In genomic region chr3:40938189-40938588, GRCm38 (mm10) we compare ENCODE assay signal across 26 mouse cellular contexts. TPM values are rescaled to one million over a fixed set of nuclear protein-coding genes. Genes with fewer than 3 reads are reported as not detected.
A peak's percentile ranks its signal among the peaks of the same experiment; 100 is the strongest.
DNase-seq lines count a peak whose midpoint lies in the region; ATAC-seq and TF ChIP-seq lines count a peak whose summit lies in the region.
"Had no signal": no experiment of that assay in that cellular context is flagged by ENCODE, and none has a peak within 500 bp of the region (broad histone marks: within the 10 kb centered on the region; RNA-seq: fewer than 3 reads in every experiment).

No protein-coding gene starts in this region.

- no peaks in the 10 kb centered on the region for H3K4me1 ChIP-seq in heart, adult 2 months (ENCODE audit: control insufficient read depth, insufficient read depth, low read length)
- H3K4me1 ChIP-seq in hindbrain, embryonic 12.5 days = no peaks in the 10 kb centered on the region
- H3K4me1 ChIP-seq: embryonic facial prominence, embryonic 13.5 days; embryonic facial prominence, embryonic 15.5 days; forebrain, embryonic 10.5 days; forebrain, embryonic 13.5 days; forebrain, embryonic 15.5 days had no signal

- H3K27ac ChIP-seq in heart, adult 2 months = no peak overlapping the region
- no peak overlapping the region for H3K27ac ChIP-seq in hindbrain, embryonic 12.5 days
- H3K27ac ChIP-seq: embryonic facial prominence, embryonic 13.5 days; embryonic facial prominence, embryonic 15.5 days; forebrain, embryonic 10.5 days; forebrain, embryonic 13.5 days; forebrain, embryonic 15.5 days had no signal

- no peak overlapping the region for H3ac ChIP-seq in C2C12 (ENCODE audit: control insufficient read depth, insufficient read length, low read depth)

- intact Hi-C loops in heart, adult 2 months (cut with DNase I) = no loop called here

- no peaks in the 10 kb centered on the region for H3K79me3 ChIP-seq in C2C12 (ENCODE audit: low read depth)

- TF ChIP-seq CTCF in heart, adult 2 months (IDR thresholded peaks at IDR 0.05) = no peak
- no peak for TF ChIP-seq CTCF in C2C12 (IDR thresholded peaks at IDR 0.05; ENCODE audit: control insufficient read depth, insufficient read depth, insufficient read length)

- no peak for ATAC-seq in hindbrain, embryonic 12.5 days (ENCODE audit: low FRiP score)
- ATAC-seq: forebrain, embryonic 13.5 days; forebrain, embryonic 15.5 days; forebrain, postnatal 0 days had no signal

- 72% methylated on average over 5 of the region's 5 CpGs for WGBS in heart, adult 2 months
- WGBS in hindbrain, embryonic 12.5 days = 91% methylated on average over 5 of the region's 5 CpGs

- no peak overlapping the region for H3K4me3 ChIP-seq in heart, adult 2 months
- no peak overlapping the region for H3K4me3 ChIP-seq in C2C12 (ENCODE audit: insufficient read depth, poor library complexity, severe bottlenecking)
- H3K4me3 ChIP-seq in hindbrain, embryonic 12.5 days = no peak overlapping the region
- H3K4me3 ChIP-seq: embryonic facial prominence, embryonic 13.5 days; embryonic facial prominence, embryonic 15.5 days; erythroblast, embryonic 14.5 days; forebrain, embryonic 10.5 days; forebrain, embryonic 13.5 days; forebrain, embryonic 15.5 days had no signal

- peak; percentile 75 for DNase-seq in heart, adult 11 months
- no peak for DNase-seq in heart, adult 2 months
- DNase-seq in NIH3T3 (ENCODE audit: low read depth) = peak; percentile 27
- DNase-seq: adrenal gland, adult 2 months; adrenal gland, postnatal 10 days; adrenal gland, postnatal 25 days; B cell, adult 2 months; cerebellum, adult 11 months; cerebellum, adult 18-20 months; cerebellum, adult 8-10 months; cerebellum, adult 9-11 months; cerebellum, postnatal 14 days; cerebellum, postnatal 36 days; embryo, embryonic 11 days; forebrain, postnatal 0 days had no signal

- peaks cover 2% of the 10 kb centered on the region for H3K36me3 ChIP-seq in heart, adult 2 months (ENCODE audit: control insufficient read depth, insufficient read depth, low read length)
- H3K36me3 ChIP-seq in C2C12 (ENCODE audit: control insufficient read depth, insufficient read depth) = no peaks in the 10 kb centered on the region
- H3K36me3 ChIP-seq in hindbrain, embryonic 12.5 days = peaks cover 13% of the 10 kb centered on the region

- no peaks in the 10 kb centered on the region for H3K79me2 ChIP-seq in heart, adult 2 months (replicated peaks; ENCODE audit: control insufficient read depth, insufficient read depth, low read length)
- no peaks in the 10 kb centered on the region for H3K79me2 ChIP-seq in C2C12 (ENCODE audit: control insufficient read depth, insufficient read depth)

- H3K4me2 ChIP-seq in hindbrain, embryonic 12.5 days (replicated peaks) = no peak overlapping the region
- H3K4me2 ChIP-seq: embryonic facial prominence, embryonic 13.5 days; embryonic facial prominence, embryonic 15.5 days; forebrain, embryonic 13.5 days; forebrain, embryonic 15.5 days had no signal

- no peak for TF ChIP-seq POLR2A in heart, adult 2 months (IDR thresholded peaks at IDR 0.05; ENCODE audit: insufficient read depth, low read depth, low read length)

- H3K9me3 ChIP-seq in hindbrain, embryonic 12.5 days (replicated peaks) = no peaks in the 10 kb centered on the region
- H3K9me3 ChIP-seq: embryonic facial prominence, embryonic 13.5 days; embryonic facial prominence, embryonic 15.5 days; forebrain, embryonic 10.5 days; forebrain, embryonic 13.5 days; forebrain, embryonic 15.5 days had no signal

- no peak overlapping the region for H3K9ac ChIP-seq in heart, adult 2 months (ENCODE audit: low read depth, low read length)
- no peak overlapping the region for H3K9ac ChIP-seq in hindbrain, embryonic 12.5 days
- H3K9ac ChIP-seq: embryonic facial prominence, embryonic 13.5 days; embryonic facial prominence, embryonic 15.5 days; forebrain, embryonic 13.5 days; forebrain, embryonic 15.5 days; forebrain, postnatal 0 days had no signal

- no peak for TF ChIP-seq EP300 in heart, adult 2 months (IDR thresholded peaks at IDR 0.05; ENCODE audit: insufficient read depth, low read depth, low read length)

- no peaks in the 10 kb centered on the region for H3K27me3 ChIP-seq in heart, adult 2 months (ENCODE audit: control insufficient read depth, insufficient read depth, low read length)
- H3K27me3 ChIP-seq in C2C12 (ENCODE audit: control insufficient read depth, insufficient read depth, insufficient read length) = no peaks in the 10 kb centered on the region
- no peaks in the 10 kb centered on the region for H3K27me3 ChIP-seq in hindbrain, embryonic 12.5 days
- H3K27me3 ChIP-seq: embryonic facial prominence, embryonic 13.5 days; embryonic facial prominence, embryonic 15.5 days; forebrain, embryonic 13.5 days; forebrain, embryonic 15.5 days had no signal

TF ChIP-seq in C2C12, 6 proteins besides CTCF, POLR2A, EP300 and RAD21:
- TF ChIP-seq MAX (IDR thresholded peaks at IDR 0.05) (no peak), FOSL1 (IDR thresholded peaks at IDR 0.05; ENCODE audit: insufficient read depth, low read length, poor library complexity, severe bottlenecking) (no peak), MYOG (IDR thresholded peaks at IDR 0.05; ENCODE audit: control insufficient read depth, extremely low read depth, insufficient read length) (no peak), USF1 (IDR thresholded peaks at IDR 0.05; ENCODE audit: low read depth) (peak; percentile 12)
TF ChIP-seq in C2C12: peak in this region for 1.

RNA-seq across cellular contexts. Expression of gene Larp1b, which starts 11.4 kb away (rescaled TPM):
- 10 to 100 TPM; 62.6 to 66.9 TPM for total RNA-seq in heart, adult 2 months (2021)
- 16.2 and 32.9 TPM in 2 replicates for polyA plus RNA-seq in heart, adult 2 months (2012; rRNA removed)
- 7.7 TPM for polyA plus RNA-seq in C2C12 (2012; fragmentation: generic; extraction: Trizol)
- 4.0 and 4.2 TPM in 2 replicates for polyA plus RNA-seq in hindbrain, embryonic 12.5 days (2016; fragmentation: Nextera tagmentation; extraction: Ambion mirVana)

RNA-seq across cellular contexts. Expression of gene 1700034I23Rik, which starts 35.8 kb away (rescaled TPM):
- under 1 TPM in 1 of 2 experiments, not detected in 1; 0.23 TPM for total RNA-seq in heart, adult 2 months (2021)
- polyA plus RNA-seq in heart, adult 2 months (2012; rRNA removed) = 0.06 TPM in 2 replicates
- not detected for polyA plus RNA-seq in C2C12 (2012; fragmentation: generic; extraction: Trizol)
- polyA plus RNA-seq in hindbrain, embryonic 12.5 days (2016; fragmentation: Nextera tagmentation; extraction: Ambion mirVana) = 0.31 and 0.43 TPM in 2 replicates
- total RNA-seq: adrenal gland, adult 2 months; adrenal gland, postnatal 4 days; ES-E14 had no signal
- polyA plus RNA-seq: adrenal gland, adult 2 months; embryonic facial prominence, embryonic 11.5 days; erythroblast, embryonic 14.5 days had no signal

Comparison
In these comparisons a context has a peak if more than half of its experiments do, and no peak if none do; other contexts are left out.
1. DNase-seq: peak in heart, adult 11 months (single experiment) and NIH3T3 (single experiment); none in heart, adult 2 months (0 of 2).